9 mouse cellular contexts compared by ENCODE assay signal in genomic region chr15:38373797-38374196, GRCm38 (mm10).
DNase-seq lines count a peak whose midpoint lies in the region; ATAC-seq and TF ChIP-seq lines count a peak whose summit lies in the region.
"Had no signal": no experiment of that assay in that cellular context is flagged by ENCODE, and none has a peak within 500 bp of the region (broad histone marks: within the 10 kb centered on the region; RNA-seq: fewer than 3 reads in every experiment).

No protein-coding gene starts in this region.

- 2% methylated on average over 21 of the region's 21 CpGs for WGBS in forebrain, embryonic 13.5 days
- 7% methylated on average over 21 of the region's 21 CpGs for WGBS in heart, embryonic 16.5 days
- WGBS in lung, embryonic 14.5 days = 3% methylated on average over 17 of the region's 21 CpGs
- 2% methylated on average over 21 of the region's 21 CpGs for WGBS in neural tube, embryonic 14.5 days

- ATAC-seq in forebrain, embryonic 13.5 days = peak; percentile 93
- peak; percentile 87 for ATAC-seq in heart, embryonic 16.5 days (replicated peaks; ENCODE audit: extremely low read depth, insufficient read depth, low FRiP score)
- peak; percentile 92 for ATAC-seq in lung, embryonic 14.5 days (ENCODE audit: insufficient read depth)
- ATAC-seq in neural tube, embryonic 14.5 days (ENCODE audit: low read depth) = peak; percentile 82

- no peaks in the 10 kb centered on the region for H3K9me3 ChIP-seq in forebrain, embryonic 13.5 days (replicated peaks)
- no peaks in the 10 kb centered on the region for H3K9me3 ChIP-seq in heart, embryonic 16.5 days (replicated peaks; ENCODE audit: control insufficient read depth, low read length)
- no peaks in the 10 kb centered on the region for H3K9me3 ChIP-seq in lung, embryonic 14.5 days (ENCODE audit: low read depth, low read length)
- H3K9me3 ChIP-seq in neural tube, embryonic 14.5 days (ENCODE audit: control insufficient read depth, low read length) = no peaks in the 10 kb centered on the region
- H3K9me3 ChIP-seq: G1E had no signal

- H3K4me1 ChIP-seq in brown adipose tissue, adult 24 weeks (ENCODE audit: control insufficient read depth, insufficient read depth, insufficient read length, low read length) = peaks cover 27% of the 10 kb centered on the region
- H3K4me1 ChIP-seq in forebrain, embryonic 13.5 days = peaks cover 5% of the 10 kb centered on the region; the same call in 1 of the 2 replicates
- peaks cover 13% of the 10 kb centered on the region for H3K4me1 ChIP-seq in heart, embryonic 16.5 days (ENCODE audit: control insufficient read depth, insufficient read depth, low read length)
- H3K4me1 ChIP-seq in lung, embryonic 14.5 days (ENCODE audit: insufficient read depth) = 0 out of 2 replicates have a peak, but pooled peaks cover 3% of the 10 kb centered on the region
- no peaks in the 10 kb centered on the region for H3K4me1 ChIP-seq in neural tube, embryonic 14.5 days (ENCODE audit: control insufficient read depth, insufficient read depth, low read length)

- H3K9ac ChIP-seq in forebrain, embryonic 13.5 days = peak overlapping the region; percentile 45; the same call in 1 of the 2 replicates
- peak overlapping the region; percentile 49 for H3K9ac ChIP-seq in heart, embryonic 16.5 days (ENCODE audit: low read length)
- 0 out of 2 replicates have a peak overlapping the region, but pooled peaks have one; percentile 18 for H3K9ac ChIP-seq in lung, embryonic 14.5 days
- H3K9ac ChIP-seq in neural tube, embryonic 14.5 days (replicated peaks; ENCODE audit: low read depth, low read length) = no peak overlapping the region; the same call in 1 of the 2 replicates

- no peaks in the 10 kb centered on the region for H3K27me3 ChIP-seq in forebrain, embryonic 13.5 days
- H3K27me3 ChIP-seq in heart, embryonic 16.5 days (ENCODE audit: control insufficient read depth, insufficient read depth, low read length) = no peaks in the 10 kb centered on the region
- H3K27me3 ChIP-seq in lung, embryonic 14.5 days (ENCODE audit: insufficient read depth, low read length) = no peaks in the 10 kb centered on the region
- H3K27me3 ChIP-seq in neural tube, embryonic 14.5 days (ENCODE audit: control insufficient read depth, insufficient read depth, low read length) = no peaks in the 10 kb centered on the region

- H3K4me3 ChIP-seq in brown adipose tissue, adult 24 weeks (ENCODE audit: insufficient read depth, low read depth, low read length) = peak overlapping the region; percentile 21
- H3K4me3 ChIP-seq in forebrain, embryonic 13.5 days = peak overlapping the region; percentile 32
- H3K4me3 ChIP-seq in heart, embryonic 16.5 days (ENCODE audit: low read length) = peak overlapping the region; percentile 30
- no peak overlapping the region for H3K4me3 ChIP-seq in lung, embryonic 14.5 days (ENCODE audit: low read depth, low read length)
- no peak overlapping the region for H3K4me3 ChIP-seq in neural tube, embryonic 14.5 days (ENCODE audit: low read depth, low read length)

- no peaks in the 10 kb centered on the region for H3K36me3 ChIP-seq in forebrain, embryonic 13.5 days (ENCODE audit: poor library complexity, severe bottlenecking)
- H3K36me3 ChIP-seq in heart, embryonic 16.5 days (ENCODE audit: control insufficient read depth, insufficient read depth) = no peaks in the 10 kb centered on the region
- no peaks in the 10 kb centered on the region for H3K36me3 ChIP-seq in lung, embryonic 14.5 days (ENCODE audit: insufficient read depth)
- H3K36me3 ChIP-seq in neural tube, embryonic 14.5 days (ENCODE audit: control insufficient read depth, insufficient read depth, low read length) = no peaks in the 10 kb centered on the region
- H3K36me3 ChIP-seq: G1E had no signal

- TF ChIP-seq CTCF in lung, embryonic 14.5 days (IDR thresholded peaks at IDR 0.05; ENCODE audit: low read depth) = peak; percentile 12; the same call in 1 of the 2 replicates

- DNase-seq in CD4-positive helper T cell, adult 2 months (ENCODE audit: low read depth, low spot score) = peak; percentile 31
- peak; percentile 92 for DNase-seq in kidney, postnatal 14 days
- DNase-seq in lung, embryonic 14.5 days = peak; percentile 96
- DNase-seq in thymus, adult 18-20 months = peak; percentile 21 to 33

- peak overlapping the region; percentile 94 for H3K27ac ChIP-seq in brown adipose tissue, adult 24 weeks (replicated peaks; ENCODE audit: low read depth, low read length)
- H3K27ac ChIP-seq in forebrain, embryonic 13.5 days = no peak overlapping the region
- peak overlapping the region; percentile 74 for H3K27ac ChIP-seq in heart, embryonic 16.5 days (ENCODE audit: low read length)
- H3K27ac ChIP-seq in lung, embryonic 14.5 days (ENCODE audit: low read depth) = peak overlapping the region; percentile 61; the same call in 1 of the 2 replicates
- no peak overlapping the region for H3K27ac ChIP-seq in neural tube, embryonic 14.5 days (ENCODE audit: low read depth, low read length)

- H3K4me2 ChIP-seq in forebrain, embryonic 13.5 days = peak overlapping the region; percentile 59
- H3K4me2 ChIP-seq in heart, embryonic 16.5 days (ENCODE audit: low read depth, low read length) = peak overlapping the region; percentile 57
- peak overlapping the region; percentile 53 for H3K4me2 ChIP-seq in lung, embryonic 14.5 days
- H3K4me2 ChIP-seq in neural tube, embryonic 14.5 days (ENCODE audit: low read depth, low read length) = peak overlapping the region; percentile 43

Comparison
In these comparisons a context has a peak if more than half of its experiments do, and no peak if none do; other contexts are left out.
1. DNase-seq: peak in every context shown above with its lines; median percentile 96 in lung, embryonic 14.5 days; 92 in kidney, postnatal 14 days; 31 in CD4-positive helper T cell, adult 2 months; 27 in thymus, adult 18-20 months.
2. H3K27ac ChIP-seq: peak in brown adipose tissue, adult 24 weeks (single experiment), heart, embryonic 16.5 days (single experiment) and lung, embryonic 14.5 days (single experiment); none in forebrain, embryonic 13.5 days (single experiment) and neural tube, embryonic 14.5 days (single experiment).
3. H3K4me3 ChIP-seq: peak in brown adipose tissue, adult 24 weeks (single experiment), forebrain, embryonic 13.5 days (single experiment) and heart, embryonic 16.5 days (single experiment); none in lung, embryonic 14.5 days (single experiment) and neural tube, embryonic 14.5 days (single experiment).
4. Peak in every context shown above with its lines, with median percentiles within 50 percentile points of each other: ATAC-seq and H3K4me2 ChIP-seq.